Mouse (Mus musculus) hindbrain, postnatal 0 days (tissue): ENCODE results near the gene AA986860. TPM values are rescaled to one million over a fixed set of nuclear protein-coding genes. Genes with fewer than 3 reads are reported as not detected.

ENCODE experiments used
- ATAC-seq: fragments of 200-750 bp; cut with Nextera tagmentation; 2 replicates; pipeline ENCODE4 v1.8.0; 2017; ENCODE audit warnings: mild to moderate bottlenecking, moderate TSS enrichment, moderate library complexity
- DNase-seq: peaks from one replicate; pipeline ENCODE4 v3.0.0-alpha.2; 2015; ENCODE audit warnings: low spot score
- H3K27ac ChIP-seq: fragments of 300-500 bp; sonication (generic); 2 replicates; pipeline ENCODE4 v1.5.1; 2014; ENCODE audit warnings: mild to moderate bottlenecking
- H3K27me3 ChIP-seq: fragments of 300-500 bp; sonication (generic); 2 replicates; pipeline ENCODE4 v1.6.1; 2014; ENCODE audit warnings: low read length, mixed read lengths; ENCODE audit not compliant: insufficient read depth
- H3K36me3 ChIP-seq: fragments of 300-500 bp; sonication (generic); 2 replicates; pipeline ENCODE4 v1.6.1; 2014; ENCODE audit warnings: low read length, mixed read lengths; ENCODE audit not compliant: insufficient read depth
- H3K4me1 ChIP-seq: fragments of 300-500 bp; sonication (generic); 2 replicates; pipeline ENCODE4 v1.6.1; 2014; ENCODE audit warnings: antibody characterized with exemption, low read length, mixed read lengths; ENCODE audit not compliant: insufficient read depth
- H3K4me2 ChIP-seq: fragments of 300-500 bp; sonication (generic); 2 replicates; pipeline ENCODE4 v1.6.1; 2014; ENCODE audit warnings: low read depth, mild to moderate bottlenecking, low read length, moderate library complexity, mixed read lengths
- H3K4me3 ChIP-seq: fragments of 300-500 bp; sonication (generic); 2 replicates; pipeline ENCODE4 v1.5.1; 2014; ENCODE audit warnings: low read length
- H3K9ac ChIP-seq: fragments of 300-500 bp; sonication (generic); replicated peaks from 2 replicates; pipeline ENCODE4 v1.6.1; 2014; ENCODE audit warnings: mild to moderate bottlenecking, low read length, moderate library complexity, mixed read lengths
- H3K9me3 ChIP-seq: fragments of 300-500 bp; sonication (generic); 2 replicates; pipeline ENCODE4 v1.6.1; 2016; ENCODE audit warnings: low read length, mixed read lengths
- CTCF ChIP-seq: IDR thresholded peaks from 2 replicates; pipeline ENCODE4 v1.5.1; 2016; ENCODE audit warnings: antibody characterized with exemption, control low read depth, low read depth
- WGBS: fragments of 180-500 bp; shearing (Covaris S2); extraction: QIAGEN DNeasy Blood & Tissue Kit; methylation state at CpG from one replicate; pipeline ENCODE4 v1.1.7; 2014; 5-methylcytosine and 5-hydroxymethylcytosine counted together
- polyA plus RNA-seq: library from polyadenylated mRNA; unstranded; fragments of >200 nt; fragmentation: Nextera tagmentation; extraction: Ambion mirVana; gene quantifications from 2 replicates; pipeline ENCODE4 v1.2.1, GENCODE M21; 2015
- total RNA-seq: library from RNA; depleted of rRNA; stranded (reverse); fragments of >200 nt; gene quantifications from 2 replicates; pipeline ENCODE4 v1.2.3, GENCODE M21; 2014

AA986860 gene
- total and polyA plus RNA-seq, 2 experiments from 2014 or later: 0.58 to 1.3 TPM

- Histone ChIP-seq H3K4me1 (no peaks in the 10 kb centered on the region), H3K9me3 (no peaks in the 10 kb centered on the region), H3K9ac (no peak overlapping the region), H3K4me3 (no peak overlapping the region), H3K4me2 (no peak overlapping the region), H3K27me3 (no peaks in the 10 kb centered on the region), H3K27ac (no peak overlapping the region), H3K36me3 (no peaks in the 10 kb centered on the region)
- ATAC-seq (no peak), DNase-seq (no peak)
- TF ChIP-seq CTCF: no peak
- WGBS: 85% methylated on average over 9 of the region's 9 CpGs
Measured at GRCm38 (mm10) chr1:130759689-130760088, 27.9 kb downstream of the AA986860 start.

- WGBS: 80% methylated on average over 1 of the region's 1 CpGs
- Histone ChIP-seq H3K4me2 (no peak overlapping the region), H3K9ac (no peak overlapping the region), H3K4me3 (no peak overlapping the region), H3K36me3 (no peaks in the 10 kb centered on the region), H3K4me1 (no peaks in the 10 kb centered on the region), H3K27me3 (no peaks in the 10 kb centered on the region), H3K27ac (no peak overlapping the region), H3K9me3 (no peaks in the 10 kb centered on the region)
- no peak for DNase-seq
- no peak for ATAC-seq
- no peak for TF ChIP-seq CTCF
Measured at GRCm38 (mm10) chr1:130761597-130761996, 29.8 kb downstream of the AA986860 start.

- Histone ChIP-seq H3K27me3 (no peaks in the 10 kb centered on the region), H3K4me1 (no peaks in the 10 kb centered on the region), H3K36me3 (no peaks in the 10 kb centered on the region), H3K27ac (no peak overlapping the region), H3K4me3 (no peak overlapping the region), H3K9me3 (no peaks in the 10 kb centered on the region), H3K4me2 (no peak overlapping the region), H3K9ac (no peak overlapping the region)
- no peak for ATAC-seq
- DNase-seq: no peak
- WGBS: 79% methylated on average over 3 of the region's 3 CpGs
- TF ChIP-seq CTCF: no peak
Measured at GRCm38 (mm10) chr1:130762045-130762760, 30.4 kb downstream of the AA986860 start.

- H3K27me3 ChIP-seq: no peaks in the 10 kb centered on the region
- 90% methylated on average over 12 of the region's 12 CpGs for WGBS
- no peaks in the 10 kb centered on the region for H3K4me1 ChIP-seq
- H3K4me3 ChIP-seq: no peak overlapping the region
- TF ChIP-seq CTCF: no peak
- no peaks in the 10 kb centered on the region for H3K36me3 ChIP-seq
- DNase-seq: no peak
- H3K27ac ChIP-seq: no peak overlapping the region
- H3K9ac ChIP-seq: no peak overlapping the region
- H3K4me2 ChIP-seq: no peak overlapping the region
- ATAC-seq: no peak
- H3K9me3 ChIP-seq: no peaks in the 10 kb centered on the region
Measured at GRCm38 (mm10) chr1:130764027-130764461, 32.3 kb downstream of the AA986860 start.

GRCm38 (mm10) chr1:130767066-130767465 lies 35.3 kb downstream of the AA986860 start:
- no peaks in the 10 kb centered on the region for H3K4me1 ChIP-seq
- no peaks in the 10 kb centered on the region for H3K27me3 ChIP-seq
- no peak overlapping the region for H3K27ac ChIP-seq
- 72% methylated on average over 5 of the region's 5 CpGs for WGBS
- ATAC-seq: no peak
- no peaks in the 10 kb centered on the region for H3K36me3 ChIP-seq
- no peak for DNase-seq
- H3K9me3 ChIP-seq: no peaks in the 10 kb centered on the region
- no peak overlapping the region for H3K4me2 ChIP-seq
- TF ChIP-seq CTCF: no peak
- H3K4me3 ChIP-seq: no peak overlapping the region
- H3K9ac ChIP-seq: no peak overlapping the region

GRCm38 (mm10) chr1:130769925-130770324 lies 38.1 kb downstream of the AA986860 start:
- H3K9ac ChIP-seq: no peak overlapping the region
- H3K27ac ChIP-seq: no peak overlapping the region
- H3K27me3 ChIP-seq: no peaks in the 10 kb centered on the region
- H3K4me3 ChIP-seq: no peak overlapping the region
- H3K9me3 ChIP-seq: no peaks in the 10 kb centered on the region
- no peak overlapping the region for H3K4me2 ChIP-seq
- ATAC-seq: no peak
- no peaks in the 10 kb centered on the region for H3K36me3 ChIP-seq
- TF ChIP-seq CTCF: no peak
- 67% methylated on average over 2 of the region's 2 CpGs for WGBS
- DNase-seq: no peak
- no peaks in the 10 kb centered on the region for H3K4me1 ChIP-seq

- no peak for TF ChIP-seq CTCF
- no peaks in the 10 kb centered on the region for H3K27me3 ChIP-seq
- H3K27ac ChIP-seq: no peak overlapping the region
- H3K4me2 ChIP-seq: no peak overlapping the region
- no peak overlapping the region for H3K4me3 ChIP-seq
- ATAC-seq (no peak), DNase-seq (no peak)
- no peaks in the 10 kb centered on the region for H3K4me1 ChIP-seq
- 90% methylated on average over 4 of the region's 4 CpGs for WGBS
- H3K9ac ChIP-seq: no peak overlapping the region
- no peaks in the 10 kb centered on the region for H3K36me3 ChIP-seq
- H3K9me3 ChIP-seq: no peaks in the 10 kb centered on the region
Measured at GRCm38 (mm10) chr1:130770487-130770886, 38.7 kb downstream of the AA986860 start.
